Mouse (Mus musculus) heart, embryonic 14.5 days (tissue): ENCODE results near the gene Gm7954. TPM values are rescaled to one million over a fixed set of nuclear protein-coding genes. Genes with fewer than 3 reads are reported as not detected.
A peak's percentile ranks its signal among the peaks of the same experiment; 100 is the strongest.
"Not testable (repeated sequence)": the region's sequence is repeated elsewhere in the genome, so short reads cannot be mapped to it uniquely, and the experiment has no call there.

Experiments
- ATAC-seq: fragments of 200-750 bp; cut with Nextera tagmentation; 2 replicates; pipeline ENCODE4 v1.8.0; 2017; ENCODE audit warnings: low read depth, moderate TSS enrichment; ENCODE audit not compliant: insufficient number of reproducible peaks, insufficient read depth, low FRiP score
- H3K27ac ChIP-seq, 2 experiments: fragments of 200-500 bp in 1 of 2; fragments of 300-500 bp in 1 of 2; sonication (generic) in 1 of 2; replicated peaks in 1 of 2; 2 replicates each; pipeline ENCODE4 v1.5.1; 2012 to 2014; ENCODE audit warnings: low read depth in 2 of 2, low read length in 2 of 2, control low read depth in 1 of 2, mild to moderate bottlenecking in 1 of 2, mixed read lengths in 1 of 2; ENCODE audit not compliant: control insufficient read depth in 1 of 2, insufficient read depth in 1 of 2
- H3K27me3 ChIP-seq: fragments of 300-500 bp; sonication (generic); 2 replicates; pipeline ENCODE4 v1.6.1; 2014; ENCODE audit warnings: mild to moderate bottlenecking, low read length, control low read depth; ENCODE audit not compliant: control insufficient read depth, insufficient read depth
- H3K36me3 ChIP-seq: fragments of 300-500 bp; sonication (generic); 2 replicates; pipeline ENCODE4 v1.6.1; 2014; ENCODE audit warnings: mild to moderate bottlenecking, control low read depth, low read length, mixed read lengths; ENCODE audit not compliant: control insufficient read depth, insufficient read depth
- H3K4me1 ChIP-seq, 2 experiments: fragments of 200-500 bp in 1 of 2; fragments of 300-500 bp in 1 of 2; sonication (generic) in 1 of 2; 2 replicates each; pipeline ENCODE4 v1.6.1; 2012 to 2014; ENCODE audit warnings: low read length in 2 of 2, control low read depth in 1 of 2, mixed read lengths in 1 of 2; ENCODE audit not compliant: control insufficient read depth in 2 of 2, insufficient read depth in 2 of 2
- H3K4me2 ChIP-seq: fragments of 300-500 bp; sonication (generic); 2 replicates; pipeline ENCODE4 v1.6.1; 2014; ENCODE audit warnings: mild to moderate bottlenecking, low read length
- H3K4me3 ChIP-seq, 2 experiments: fragments of 200-500 bp in 1 of 2; fragments of 300-500 bp in 1 of 2; sonication (generic) in 1 of 2; 2 replicates each; pipeline ENCODE4 v1.5.1; 2012 to 2014; ENCODE audit warnings: low read length in 2 of 2, mild to moderate bottlenecking in 2 of 2, control low read depth in 1 of 2, low read depth in 1 of 2, moderate library complexity in 1 of 2; ENCODE audit not compliant: control insufficient read depth in 1 of 2, insufficient read depth in 1 of 2
- H3K9ac ChIP-seq: fragments of 300-500 bp; sonication (generic); 2 replicates; pipeline ENCODE4 v1.6.1; 2014; ENCODE audit warnings: mild to moderate bottlenecking, low read length
- H3K9me3 ChIP-seq: fragments of 300-500 bp; sonication (generic); 2 replicates; pipeline ENCODE4 v1.6.1; 2016; ENCODE audit warnings: low read length, control low read depth; ENCODE audit not compliant: control insufficient read depth
- WGBS: fragments of 180-500 bp; shearing (Covaris S2); extraction: QIAGEN DNeasy Blood & Tissue Kit; methylation state at CpG from one replicate; pipeline ENCODE4 v1.1.7; 2014; 5-methylcytosine and 5-hydroxymethylcytosine counted together
- polyA plus RNA-seq: library from polyadenylated mRNA; unstranded; fragments of >200 nt; fragmentation: Nextera tagmentation; extraction: Ambion mirVana; gene quantifications from 2 replicates; pipeline ENCODE4 v1.2.1, GENCODE M21; 2014

Gm7954 gene
- not detected in 2 replicates for polyA plus RNA-seq

DNA sequence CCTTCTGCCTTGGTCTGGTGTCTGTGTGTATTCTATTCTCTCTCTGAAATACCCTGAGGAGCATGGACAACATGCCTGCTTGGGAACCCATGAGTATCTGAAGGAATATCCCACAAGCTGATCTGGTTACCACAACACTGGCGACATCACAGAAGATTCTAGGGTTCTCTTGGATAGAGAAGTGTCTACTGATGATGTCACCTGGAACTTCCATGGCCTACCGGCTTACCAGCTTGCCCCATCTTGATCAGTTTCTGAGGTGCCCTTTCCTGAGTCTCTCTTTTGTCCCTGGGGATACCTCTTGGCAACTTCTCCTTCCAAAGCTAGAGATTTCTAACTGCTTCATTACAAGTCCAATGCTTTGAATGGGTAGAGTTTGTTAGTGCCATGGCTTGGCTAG lies at the start of gene Gm7954:
Gm7954 (minus strand) TSS at position 101 of the 400 bp plus-strand sequence.
- ATAC-seq, H3K27me3 ChIP-seq, H3K4me3 ChIP-seq, H3K27ac ChIP-seq, H3K36me3 ChIP-seq, H3K4me1 ChIP-seq, H3K4me2 ChIP-seq, H3K9ac ChIP-seq, H3K9me3 ChIP-seq: not testable (repeated sequence)
- no CpG with 5 or more reads among the region's 2 CpGs for WGBS

DNA sequence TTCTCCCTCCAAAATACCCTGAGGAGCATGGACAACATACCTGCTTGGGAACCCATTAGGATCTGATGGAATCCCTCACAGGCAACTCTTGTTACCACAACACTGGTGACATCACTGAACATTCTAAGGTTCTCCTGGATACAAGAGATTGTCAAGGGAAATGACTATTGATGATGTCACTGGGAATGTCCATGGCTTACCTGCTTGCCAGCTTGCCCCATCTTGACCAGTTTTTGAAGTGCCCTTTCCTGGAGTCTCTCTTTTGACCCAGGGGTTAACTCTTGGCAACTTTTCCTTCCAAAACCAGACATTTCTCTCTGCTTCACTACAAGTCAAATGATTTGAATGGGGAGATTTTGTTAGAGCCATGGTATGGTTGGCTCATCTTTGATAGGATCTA lies 36.1 kb upstream of the Gm7954 start, which contains the start of gene Gm3486:
Gm3486 (minus strand) TSS at position 101 of the 400 bp plus-strand sequence.
- not testable (repeated sequence) for H3K9ac ChIP-seq, H3K27ac ChIP-seq, H3K4me2 ChIP-seq, H3K27me3 ChIP-seq, H3K9me3 ChIP-seq, H3K4me3 ChIP-seq, H3K36me3 ChIP-seq, ATAC-seq, H3K4me1 ChIP-seq

DNA sequence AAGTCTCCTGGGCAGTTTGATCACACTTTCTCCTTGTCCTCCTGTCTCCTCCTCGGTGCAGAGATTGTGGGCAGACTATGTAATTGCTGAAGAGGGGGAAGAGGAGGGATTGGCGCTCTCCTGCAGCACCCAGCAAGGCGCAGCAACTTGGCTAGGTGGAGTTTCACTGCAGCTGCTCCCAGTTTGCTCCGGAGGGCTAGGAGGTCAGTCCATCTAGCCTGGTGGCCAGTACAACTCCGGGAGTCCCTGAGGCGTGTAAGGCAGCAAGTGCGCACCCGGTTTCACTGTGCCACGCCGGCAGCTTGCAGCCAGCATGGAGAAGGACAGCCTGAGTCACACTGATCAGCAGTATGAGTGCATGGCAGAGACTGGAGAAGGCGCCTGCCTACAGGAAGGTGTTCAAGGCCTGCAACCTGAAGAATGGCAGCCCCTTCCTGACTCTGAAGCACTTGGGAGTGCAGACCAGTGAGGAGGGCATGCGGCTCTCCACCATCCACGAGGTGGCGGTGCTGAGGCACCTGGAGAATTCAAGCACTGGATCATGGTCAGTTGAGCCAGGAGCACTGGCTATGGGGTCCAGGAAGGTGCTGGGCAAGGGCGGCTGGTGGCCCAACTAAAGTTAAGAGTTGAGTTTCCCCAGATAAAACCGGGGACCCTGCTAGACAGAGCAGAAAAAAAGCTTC lies 27.8 kb downstream of the Gm7954 start:
- H3K4me2 ChIP-seq: peak overlapping the region; percentile 56
- not testable (repeated sequence) for ATAC-seq

DNA sequence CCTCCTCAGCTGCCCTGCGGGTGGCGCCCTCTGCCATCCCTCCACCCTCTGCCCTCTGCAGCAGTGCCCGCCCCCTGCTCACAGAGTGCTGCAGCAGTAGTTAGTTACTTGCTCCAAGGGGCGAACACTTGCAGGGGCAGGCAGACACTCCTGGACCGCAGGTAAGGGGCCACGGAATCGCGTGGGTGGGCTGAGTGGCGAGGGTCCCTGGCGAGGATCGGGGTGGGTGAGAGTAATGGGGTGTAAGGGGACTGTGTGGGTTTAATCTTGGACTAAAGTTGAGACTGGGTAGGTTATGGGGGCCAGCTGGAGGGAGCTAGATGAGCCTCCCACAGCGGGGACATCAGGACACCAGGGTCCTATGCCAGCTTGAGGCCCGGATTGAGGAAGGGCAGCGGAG lies 28.6 kb downstream of the Gm7954 start:
- H3K9me3 ChIP-seq, H3K27me3 ChIP-seq, H3K4me1 ChIP-seq, H3K9ac ChIP-seq, H3K36me3 ChIP-seq, ATAC-seq: not testable (repeated sequence)
- 10% methylated on average over 14 of the region's 14 CpGs for WGBS
- H3K4me3 ChIP-seq: peak overlapping the region in 1 of 2 experiments; percentile 20; a peak in 2 of 4 replicates
- H3K27ac ChIP-seq: peak overlapping the region in 1 of 2 experiments; percentile 53; a peak in 2 of 4 replicates
- peak overlapping the region; percentile 56 for H3K4me2 ChIP-seq

More for the DNA sequence above, 27.8 kb downstream of the Gm7954 start:
- H3K4me3 ChIP-seq: peak overlapping the region; percentile 20 to 30; a peak in 3 of 4 replicates
- not testable (repeated sequence) for H3K4me1 ChIP-seq, H3K27me3 ChIP-seq, H3K36me3 ChIP-seq, H3K9me3 ChIP-seq, H3K9ac ChIP-seq, H3K27ac ChIP-seq
- 3% methylated on average over 11 of the region's 16 CpGs for WGBS

DNA sequence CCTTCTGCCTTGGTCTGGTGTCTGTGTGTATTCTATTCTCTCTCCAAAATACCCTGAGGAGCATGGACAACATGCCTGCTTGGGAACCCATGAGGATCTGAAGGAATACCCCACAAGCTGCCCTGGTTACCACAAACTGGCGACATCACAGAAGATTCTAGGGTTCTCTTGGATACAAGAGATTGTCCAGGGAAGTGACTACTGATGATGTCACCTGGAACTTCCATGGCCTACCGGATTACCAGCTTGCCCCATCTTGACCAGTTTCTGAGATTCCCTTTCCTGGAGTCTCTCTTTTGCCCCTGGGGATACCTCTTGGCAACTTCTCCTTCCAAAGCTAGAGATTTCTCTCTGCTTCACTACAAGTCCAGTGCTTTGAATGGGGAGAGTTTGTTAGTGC lies 45.1 kb downstream of the Gm7954 start, which contains the start of gene Gm6482:
Gm6482 (minus strand) TSS at position 101 of the 400 bp plus-strand sequence.
- H3K36me3 ChIP-seq, ATAC-seq, H3K27me3 ChIP-seq, H3K27ac ChIP-seq, H3K9ac ChIP-seq, H3K4me2 ChIP-seq, H3K4me1 ChIP-seq, H3K4me3 ChIP-seq, H3K9me3 ChIP-seq: not testable (repeated sequence)
- no CpG with 5 or more reads among the region's 2 CpGs for WGBS

Other genes with a start within 250 kb of the Gm7954 start
- gene Gm2832, start 174.7 kb downstream of the Gm7954 start, polyA plus RNA-seq: not detected in 2 replicates
- not detected in 2 replicates for gene Gm5798, start 104.9 kb downstream of the Gm7954 start, polyA plus RNA-seq
- not detected in 2 replicates for gene Gm7945, start 67.1 kb downstream of the Gm7954 start, polyA plus RNA-seq
- not detected in 2 replicates for gene Gm6482, start 45.2 kb downstream of the Gm7954 start, polyA plus RNA-seq
- gene Gm3486, start 36.0 kb upstream of the Gm7954 start, polyA plus RNA-seq: not detected in 2 replicates
- gene Gm7970, start 102.1 kb upstream of the Gm7954 start, polyA plus RNA-seq: not detected in 2 replicates
- gene 1700049E17Rik2, start 119.7 kb upstream of the Gm7954 start, polyA plus RNA-seq: not detected in 2 replicates
- gene Gm3072, start 171.1 kb upstream of the Gm7954 start, polyA plus RNA-seq: not detected in 2 replicates
- gene Gm3676, start 193.0 kb upstream of the Gm7954 start, polyA plus RNA-seq: not detected in 2 replicates
- gene Gm8068, start 248.4 kb upstream of the Gm7954 start, polyA plus RNA-seq: not detected in 2 replicates